Mouse (Mus musculus) NIH3T3 (cell line): Measurements from ENCODE around the gene Vwa8.

ENCODE experiments used
- DNase-seq: peaks from one replicate; pipeline ENCODE4 v3.0.0-alpha.2; 2012; ENCODE audit warnings: low read depth

Gene Vwa8

GRCm38 (mm10) chr14:79143696-79144095 lies 294.8 kb downstream of the Vwa8 start:
- DNase-seq, result no peak

- no peak for DNase-seq
Measured at GRCm38 (mm10) chr14:79144278-79145224, 295.7 kb downstream of the Vwa8 start.

- no peak for DNase-seq
Measured at GRCm38 (mm10) chr14:79151711-79152110, 302.9 kb downstream of the Vwa8 start.

- no peak for DNase-seq
Measured at GRCm38 (mm10) chr14:79153896-79154295, 305.0 kb downstream of the Vwa8 start.

DNA sequence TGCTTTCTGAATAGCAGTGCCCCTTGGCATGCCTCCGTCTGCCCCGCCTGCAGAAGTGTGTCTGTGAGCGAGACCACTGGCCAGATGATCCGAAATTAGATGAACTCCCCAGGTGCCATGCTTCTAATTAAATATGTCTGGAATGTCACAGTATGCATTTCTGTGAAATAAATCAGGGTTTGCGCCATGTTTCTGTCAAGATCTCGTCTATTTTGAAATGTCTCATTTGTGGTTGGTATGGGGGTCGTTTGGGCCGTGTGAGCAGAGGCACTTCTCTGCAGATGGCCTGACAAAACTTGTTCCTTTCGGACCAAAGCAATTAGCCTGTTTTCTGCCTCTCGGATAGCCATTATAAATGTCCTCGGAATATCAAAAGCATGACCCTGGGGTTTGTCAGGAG lies 306.1 kb downstream of the Vwa8 start:
- DNase-seq, result peak; percentile 15

DNA sequence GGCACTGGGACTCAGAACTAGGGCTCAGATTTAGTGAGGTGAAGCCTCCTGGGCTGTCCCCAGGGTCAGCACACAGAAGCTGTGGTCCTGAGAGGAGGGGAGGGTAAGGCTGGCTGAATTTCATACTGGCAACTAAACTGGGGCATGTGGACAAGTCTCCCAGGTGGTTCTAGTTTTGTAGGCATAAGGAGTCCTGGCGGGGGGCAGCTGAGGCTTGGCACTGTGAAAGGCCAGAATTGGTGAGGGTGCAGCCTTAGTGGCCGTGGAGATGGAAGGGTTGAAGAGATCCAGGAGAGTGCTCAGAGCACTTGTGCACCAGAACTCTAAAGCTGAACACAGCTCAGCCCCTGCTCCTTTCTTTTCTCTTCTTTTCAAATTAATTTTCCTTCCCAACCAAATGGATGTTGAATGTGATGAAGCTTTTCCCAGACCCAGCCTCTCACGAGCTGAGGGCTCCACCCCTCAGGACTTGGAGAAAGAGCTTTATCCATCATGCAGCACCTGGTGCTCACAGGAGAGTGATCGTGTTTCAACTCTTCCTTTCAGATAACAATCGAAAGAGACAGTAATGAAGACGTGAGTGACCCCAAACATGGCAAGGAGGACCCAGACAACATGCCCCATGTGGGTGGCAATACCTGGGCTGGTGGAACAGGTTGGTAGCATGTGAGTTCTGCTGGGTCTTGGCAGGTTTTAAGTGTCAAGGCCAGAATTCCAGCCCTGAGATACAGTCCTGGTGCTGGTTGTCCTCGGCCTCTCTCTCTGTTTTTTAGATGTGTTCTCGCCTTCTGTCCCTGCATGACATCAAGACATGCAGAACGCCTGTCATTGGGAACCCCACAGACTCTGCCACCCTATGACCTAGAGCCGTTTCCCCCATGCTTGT lies 307.9 kb downstream of the Vwa8 start:
- DNase-seq, result no peak

- DNase-seq, result no peak
Measured at GRCm38 (mm10) chr14:79157451-79158218, 308.8 kb downstream of the Vwa8 start.

GRCm38 (mm10) chr14:79158219-79158521 lies 309.3 kb downstream of the Vwa8 start:
- DNase-seq, result no peak

- no peak for DNase-seq
Measured at GRCm38 (mm10) chr14:79158673-79159200, 309.9 kb downstream of the Vwa8 start.

- no peak for DNase-seq
Measured at GRCm38 (mm10) chr14:79159451-79159850, 310.6 kb downstream of the Vwa8 start.

DNA sequence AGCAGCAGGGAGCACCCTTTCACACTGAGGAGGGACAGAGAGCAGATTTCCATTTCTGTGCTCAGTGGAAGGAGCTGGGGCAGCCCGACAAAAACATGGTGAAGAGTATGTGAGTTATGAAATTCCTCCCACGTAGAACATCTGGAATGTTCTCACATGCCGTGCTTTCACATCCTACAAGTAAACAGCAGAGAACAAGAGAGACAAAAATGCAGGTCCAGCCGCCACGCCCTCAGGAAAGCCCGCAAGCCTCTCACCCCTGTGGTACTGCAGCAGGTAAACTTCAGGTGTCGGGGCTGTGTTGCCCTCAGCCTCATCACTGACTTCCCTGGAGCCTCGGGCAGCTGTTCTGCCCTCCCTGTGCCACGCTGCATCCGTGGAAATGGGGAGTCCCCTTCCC lies 311.6 kb downstream of the Vwa8 start:
- DNase-seq, result no peak

DNA sequence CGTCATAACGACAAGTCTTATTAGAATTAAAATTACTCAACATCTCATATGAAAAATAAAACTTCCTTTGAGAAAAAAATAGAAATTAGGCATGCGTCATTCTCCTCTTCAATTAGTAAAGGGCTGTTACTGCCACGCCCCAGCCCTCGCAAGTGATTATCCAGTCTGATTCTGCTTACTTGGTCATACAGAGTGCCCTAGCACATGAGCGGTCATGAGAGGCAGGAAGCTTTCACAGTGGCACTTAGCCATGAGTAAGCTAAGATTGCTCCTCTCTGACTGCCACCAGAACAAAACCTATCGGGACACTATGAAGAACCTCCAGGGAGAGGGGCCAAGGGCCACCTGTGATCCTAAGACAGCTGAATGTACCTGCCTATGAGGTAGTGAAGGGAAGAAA lies 312.1 kb downstream of the Vwa8 start:
- no peak for DNase-seq

DNA sequence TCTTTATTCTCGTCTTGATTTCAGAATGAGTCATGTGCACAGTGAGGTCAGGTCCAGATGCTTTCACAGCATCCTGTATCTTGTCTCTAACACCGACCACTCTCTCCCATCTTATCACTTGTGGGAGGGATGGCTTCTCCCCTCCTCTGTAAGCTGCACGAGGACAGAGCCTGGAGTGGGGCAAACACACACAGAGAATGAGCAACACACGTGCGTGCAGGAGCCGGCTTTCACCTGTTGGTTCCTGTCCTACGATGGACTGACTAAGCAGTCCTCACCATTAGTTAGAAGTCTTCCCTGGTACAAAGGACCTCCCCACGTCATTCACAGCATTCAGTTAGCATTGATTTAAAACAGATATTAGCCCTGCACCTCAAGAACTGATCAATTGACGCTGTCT lies 312.9 kb downstream of the Vwa8 start:
- no peak for DNase-seq

- DNase-seq, result no peak
Measured at GRCm38 (mm10) chr14:79162678-79163077, 313.8 kb downstream of the Vwa8 start.

- no peak for DNase-seq
Measured at GRCm38 (mm10) chr14:79164334-79164733, 315.5 kb downstream of the Vwa8 start.

GRCm38 (mm10) chr14:79164925-79165324 lies 316.1 kb downstream of the Vwa8 start:
- DNase-seq, result peak; percentile 36

- no peak for DNase-seq
Measured at GRCm38 (mm10) chr14:79174526-79174925, 325.7 kb downstream of the Vwa8 start.

- no peak for DNase-seq
Measured at GRCm38 (mm10) chr14:79177754-79178153, 328.9 kb downstream of the Vwa8 start.

- no peak for DNase-seq
Measured at GRCm38 (mm10) chr14:79178247-79178646, 329.4 kb downstream of the Vwa8 start.

DNA sequence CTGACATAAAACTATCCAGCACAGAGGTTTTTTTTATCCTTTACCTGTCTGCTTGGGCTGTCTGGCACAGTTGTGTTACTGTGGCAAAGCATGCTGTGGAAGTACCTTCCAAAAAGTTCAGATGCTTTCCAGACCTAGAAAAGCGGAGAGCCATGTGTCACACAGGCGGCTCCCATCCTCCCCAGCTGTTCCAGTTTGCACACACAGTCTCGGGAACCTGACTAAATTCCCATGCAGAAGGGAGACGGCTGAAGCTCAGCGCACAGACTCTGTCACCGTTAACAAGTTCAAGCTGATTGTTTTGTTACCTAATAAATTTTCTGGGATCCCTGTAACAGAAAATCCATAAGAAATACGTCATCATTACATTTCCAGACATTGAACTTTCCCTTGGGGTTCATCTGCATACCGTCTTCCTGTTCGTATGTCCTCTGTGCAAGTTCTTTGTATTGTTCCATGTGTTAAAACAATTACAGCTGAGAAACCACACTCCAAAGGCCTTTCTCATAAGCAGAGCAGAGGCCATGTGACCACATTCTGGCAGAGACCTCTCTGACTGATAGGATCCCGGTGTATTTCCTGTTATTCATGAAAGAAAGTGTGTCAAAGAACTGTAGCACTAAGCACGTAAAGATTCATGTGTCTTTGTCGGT lies 331.4 kb downstream of the Vwa8 start:
- DNase-seq, result no peak

GRCm38 (mm10) chr14:79181748-79182147 lies 332.9 kb downstream of the Vwa8 start:
- DNase-seq, result peak; percentile 84
